7 mouse cellular contexts compared by ENCODE assay signal in the genomic region with DNA sequence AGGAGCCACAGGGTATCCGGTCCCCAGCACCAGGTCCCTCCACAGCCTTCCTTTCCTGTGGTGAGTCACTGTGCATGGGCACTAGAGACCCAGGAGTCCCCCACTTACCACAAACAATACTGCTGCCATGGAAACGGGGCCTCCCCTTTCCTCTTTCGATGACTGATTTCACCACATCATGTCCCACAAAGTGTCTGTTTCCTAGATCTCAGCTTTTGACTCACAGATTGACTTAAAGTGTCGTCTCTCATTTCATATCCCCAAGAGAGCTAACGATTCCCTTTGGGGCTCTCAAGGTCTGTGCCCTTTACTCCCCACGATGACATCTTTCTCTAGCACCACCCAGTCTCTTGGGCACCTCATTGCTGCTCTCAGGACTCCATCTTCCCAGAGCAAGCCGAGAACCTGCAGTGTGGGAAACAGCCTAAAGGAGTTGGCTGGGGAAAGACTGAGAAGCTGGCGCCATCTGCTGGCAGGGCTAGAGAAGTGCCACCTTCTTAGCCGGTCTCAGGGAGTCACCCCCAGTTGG. TPM values are rescaled to one million over a fixed set of nuclear protein-coding genes. Genes with fewer than 3 reads are reported as not detected.
DNase-seq lines count a peak whose midpoint lies in the region; ATAC-seq lines count a peak whose summit lies in the region.

No protein-coding gene starts in this region.

- H3K9ac ChIP-seq in heart, embryonic 14.5 days (ENCODE audit: low read length), result no peak overlapping the region

- peak; percentile 72 to 78 for DNase-seq in CD8-positive naive resting alpha-beta T cell, adult 2 months (ENCODE audit: low read depth in 2 of 2, low spot score in 2 of 2)
- DNase-seq in NIH3T3 (ENCODE audit: low read depth), result peak; percentile 91
- peak; percentile 89 for DNase-seq in embryo, embryonic 10.5 days (ENCODE audit: low spot score)
- peak; percentile 48 to 57 for DNase-seq in layer of hippocampus, postnatal 36 days
- peak; percentile 79 for DNase-seq in lung, postnatal 36 days
- peak; percentile 64 for DNase-seq in skeletal muscle tissue, adult 2 months (ENCODE audit: low read depth, low spot score)

- H3K27me3 ChIP-seq in heart, embryonic 14.5 days (ENCODE audit: control insufficient read depth, insufficient read depth, low read length), result no peaks in the 10 kb centered on the region

- no peak overlapping the region for H3K4me2 ChIP-seq in heart, embryonic 14.5 days (ENCODE audit: low read length)

- ATAC-seq in heart, embryonic 14.5 days (ENCODE audit: insufficient number of reproducible peaks, insufficient read depth, low FRiP score, low read depth), result 0 out of 2 replicates have a peak, but pooled peaks have one; percentile 5

- H3K36me3 ChIP-seq in heart, embryonic 14.5 days (ENCODE audit: control insufficient read depth, insufficient read depth, low read length), result peaks cover 4% of the 10 kb centered on the region; the same call in 1 of the 2 replicates

- no peak overlapping the region for H3K4me3 ChIP-seq in heart, embryonic 14.5 days (ENCODE audit: control insufficient read depth in 1 of 2, insufficient read depth in 1 of 2, low read depth in 1 of 2, low read length in 2 of 2)

- no peak overlapping the region for H3K27ac ChIP-seq in heart, embryonic 14.5 days (replicated peaks in 1 of 2; ENCODE audit: control insufficient read depth in 1 of 2, insufficient read depth in 1 of 2, low read depth in 2 of 2, low read length in 2 of 2)

- peaks cover 2 to 10% of the 10 kb centered on the region in 2 experiments; a peak in 3 of 4 replicates for H3K4me1 ChIP-seq in heart, embryonic 14.5 days (ENCODE audit: control insufficient read depth in 2 of 2, insufficient read depth in 2 of 2, low read length in 2 of 2)

- H3K9me3 ChIP-seq in heart, embryonic 14.5 days (ENCODE audit: control insufficient read depth, low read length), result no peaks in the 10 kb centered on the region

- 26% methylated on average over 9 of the region's 9 CpGs for WGBS in heart, embryonic 14.5 days

RNA-seq across cellular contexts. Expression of gene Mex3a, which starts 10.3 kb away (rescaled TPM):
- 9.0 and 11.0 TPM in 2 replicates for polyA plus RNA-seq in heart, embryonic 14.5 days (2014; fragmentation: Nextera tagmentation; extraction: Ambion mirVana)
- total RNA-seq in layer of hippocampus, postnatal 36 days (2021), result 1 to 10 TPM; 4.0 to 4.4 TPM

RNA-seq across cellular contexts. Expression of gene Lmna, which starts 12.1 kb away (rescaled TPM):
- 76.7 and 84.1 TPM in 2 replicates for polyA plus RNA-seq in heart, embryonic 14.5 days (2014; fragmentation: Nextera tagmentation; extraction: Ambion mirVana)
- total RNA-seq in layer of hippocampus, postnatal 36 days (2021), result 10 to 100 TPM; 32.6 to 34.3 TPM

RNA-seq across cellular contexts. Expression of gene Rab25, which starts 26.2 kb away (rescaled TPM):
- polyA plus RNA-seq in heart, embryonic 14.5 days (2014; fragmentation: Nextera tagmentation; extraction: Ambion mirVana), result 0.30 TPM in 1 of 2 replicates, not detected in the other
- under 1 TPM in 1 of 2 experiments, not detected in 1; 0.63 TPM for total RNA-seq in layer of hippocampus, postnatal 36 days (2021)

RNA-seq across cellular contexts. Expression of gene Lamtor2, which starts 31.0 kb away (rescaled TPM):
- 75.6 and 87.5 TPM in 2 replicates for polyA plus RNA-seq in heart, embryonic 14.5 days (2014; fragmentation: Nextera tagmentation; extraction: Ambion mirVana)
- 100 to 1,000 TPM in 1 of 2 experiments, 10 to 100 TPM in 1; 91.0 to 111 TPM for total RNA-seq in layer of hippocampus, postnatal 36 days (2021)

RNA-seq across cellular contexts. Expression of gene Ubqln4, which starts 31.7 kb away (rescaled TPM):
- 37.4 and 37.5 TPM in 2 replicates for polyA plus RNA-seq in heart, embryonic 14.5 days (2014; fragmentation: Nextera tagmentation; extraction: Ambion mirVana)
- total RNA-seq in layer of hippocampus, postnatal 36 days (2021), result 100 to 1,000 TPM; 109 to 111 TPM
